Mouse (Mus musculus): ENCODE data around the gene Nuf2.
A peak's percentile ranks its signal among the peaks of the same experiment; 100 is the strongest.
"Not testable (repeated sequence)": the region's sequence is repeated elsewhere in the genome, so short reads cannot be mapped to it uniquely, and the experiment has no call there.

The Nuf2 gene

GRCm38 (mm10) chr1:169530876-169531701 lies at the start of gene Nuf2:
Nuf2 (minus strand) TSS chr1:169531464.
- DNase-seq (ENCODE audit: extremely low spot score): peak; percentile 99

- no peak for DNase-seq (ENCODE audit: extremely low spot score)
These were observed 48.3 kb upstream of the Nuf2 start for GRCm38 (mm10) chr1:169579572-169579971.

- no peak for DNase-seq (ENCODE audit: extremely low spot score)
These were observed 42.9 kb upstream of the Nuf2 start for GRCm38 (mm10) chr1:169574136-169574535.

GRCm38 (mm10) chr1:169555621-169556020 lies 24.4 kb upstream of the Nuf2 start:
- DNase-seq (ENCODE audit: extremely low spot score): no peak

GRCm38 (mm10) chr1:169555019-169555418 lies 23.8 kb upstream of the Nuf2 start:
- DNase-seq (ENCODE audit: extremely low spot score): no peak

- no peak for DNase-seq (ENCODE audit: extremely low spot score)
These were observed 22.2 kb upstream of the Nuf2 start for GRCm38 (mm10) chr1:169553446-169553845.

GRCm38 (mm10) chr1:169540415-169540814 lies 9.2 kb upstream of the Nuf2 start:
- no peak for DNase-seq (ENCODE audit: extremely low spot score)

- peak; percentile 45 for DNase-seq (ENCODE audit: extremely low spot score)
These were observed 655 bp upstream of the Nuf2 start for GRCm38 (mm10) chr1:169531702-169532535.

- DNase-seq (ENCODE audit: extremely low spot score): no peak
These were observed 1.2 kb downstream of the Nuf2 start for GRCm38 (mm10) chr1:169529996-169530518.

- DNase-seq (ENCODE audit: extremely low spot score): no peak
These were observed 5.1 kb downstream of the Nuf2 start for GRCm38 (mm10) chr1:169526006-169526680.

- no peak for DNase-seq (ENCODE audit: extremely low spot score)
These were observed 11.9 kb downstream of the Nuf2 start for GRCm38 (mm10) chr1:169519337-169519736.

- DNase-seq (ENCODE audit: extremely low spot score): not testable (repeated sequence)
These were observed 13.3 kb downstream of the Nuf2 start for GRCm38 (mm10) chr1:169517899-169518517.

- DNase-seq (ENCODE audit: extremely low spot score): no peak
These were observed 13.8 kb downstream of the Nuf2 start for GRCm38 (mm10) chr1:169517376-169517892.

- no peak for DNase-seq (ENCODE audit: extremely low spot score)
These were observed 24.9 kb downstream of the Nuf2 start for GRCm38 (mm10) chr1:169506354-169506753.

- DNase-seq (ENCODE audit: extremely low spot score): no peak
These were observed 28.4 kb downstream of the Nuf2 start for GRCm38 (mm10) chr1:169502876-169503275.

- peak; percentile 12 for DNase-seq (ENCODE audit: extremely low spot score)
These were observed 35.6 kb downstream of the Nuf2 start for GRCm38 (mm10) chr1:169495621-169496020.

- no peak for DNase-seq (ENCODE audit: extremely low spot score)
These were observed 39.7 kb downstream of the Nuf2 start for GRCm38 (mm10) chr1:169491561-169491960.

- DNase-seq (ENCODE audit: extremely low spot score): no peak
These were observed 45.8 kb downstream of the Nuf2 start for GRCm38 (mm10) chr1:169485408-169485885.

GRCm38 (mm10) chr1:169484565-169484964 lies 46.7 kb downstream of the Nuf2 start:
- no peak for DNase-seq (ENCODE audit: extremely low spot score)

- DNase-seq (ENCODE audit: extremely low spot score): no peak
These were observed 48.5 kb downstream of the Nuf2 start for GRCm38 (mm10) chr1:169482596-169483335.
